Mouse (Mus musculus): ENCODE measurements around the gene Tbl1xr1. TPM values are rescaled to one million over a fixed set of nuclear protein-coding genes. Genes with fewer than 3 reads are reported as not detected.

Gene Tbl1xr1
- polyA plus RNA-seq, 1 experiment: 14.9 TPM

GRCm38 (mm10) chr3:22142846-22143641 lies 66.6 kb downstream of the Tbl1xr1 start:
- no peak for DNase-seq (ENCODE audit: low read depth)

- no peak for DNase-seq (ENCODE audit: low read depth)
Measured at GRCm38 (mm10) chr3:22144255-22144654, 67.8 kb downstream of the Tbl1xr1 start.

GRCm38 (mm10) chr3:22147433-22147927 lies 71.0 kb downstream of the Tbl1xr1 start:
- DNase-seq (ENCODE audit: low read depth): no peak

- no peak for DNase-seq (ENCODE audit: low read depth)
Measured at GRCm38 (mm10) chr3:22148306-22148932, 72.0 kb downstream of the Tbl1xr1 start.

- DNase-seq (ENCODE audit: low read depth): no peak
Measured at GRCm38 (mm10) chr3:22150872-22151530, 74.5 kb downstream of the Tbl1xr1 start.

GRCm38 (mm10) chr3:22152773-22153172 lies 76.3 kb downstream of the Tbl1xr1 start:
- no peak for DNase-seq (ENCODE audit: low read depth)

- DNase-seq (ENCODE audit: low read depth): no peak
Measured at GRCm38 (mm10) chr3:22154522-22154921, 78.1 kb downstream of the Tbl1xr1 start.

GRCm38 (mm10) chr3:22156397-22156796 lies 79.9 kb downstream of the Tbl1xr1 start:
- no peak for DNase-seq (ENCODE audit: low read depth)

GRCm38 (mm10) chr3:22162948-22163347 lies 86.5 kb downstream of the Tbl1xr1 start:
- no peak for DNase-seq (ENCODE audit: low read depth)

- no peak for DNase-seq (ENCODE audit: low read depth)
Measured at GRCm38 (mm10) chr3:22167856-22168255, 91.4 kb downstream of the Tbl1xr1 start.

GRCm38 (mm10) chr3:22168432-22168831 lies 92.0 kb downstream of the Tbl1xr1 start:
- DNase-seq (ENCODE audit: low read depth): no peak

GRCm38 (mm10) chr3:22171526-22171925 lies 95.1 kb downstream of the Tbl1xr1 start:
- no peak for DNase-seq (ENCODE audit: low read depth)

- no peak for DNase-seq (ENCODE audit: low read depth)
Measured at GRCm38 (mm10) chr3:22172410-22172809, 96.0 kb downstream of the Tbl1xr1 start.

GRCm38 (mm10) chr3:22173171-22173570 lies 96.7 kb downstream of the Tbl1xr1 start:
- DNase-seq (ENCODE audit: low read depth): no peak

GRCm38 (mm10) chr3:22174232-22174631 lies 97.8 kb downstream of the Tbl1xr1 start:
- DNase-seq (ENCODE audit: low read depth): no peak

GRCm38 (mm10) chr3:22180076-22180475 lies 103.6 kb downstream of the Tbl1xr1 start:
- no peak for DNase-seq (ENCODE audit: low read depth)

GRCm38 (mm10) chr3:22181026-22181425 lies 104.6 kb downstream of the Tbl1xr1 start:
- DNase-seq (ENCODE audit: low read depth): no peak

GRCm38 (mm10) chr3:22185265-22185664 lies 108.8 kb downstream of the Tbl1xr1 start:
- DNase-seq (ENCODE audit: low read depth): no peak

GRCm38 (mm10) chr3:22190498-22190897 lies 114.0 kb downstream of the Tbl1xr1 start:
- no peak for DNase-seq (ENCODE audit: low read depth)

- DNase-seq (ENCODE audit: low read depth): no peak
Measured at GRCm38 (mm10) chr3:22192931-22193330, 116.5 kb downstream of the Tbl1xr1 start.

- no peak for DNase-seq (ENCODE audit: low read depth)
Measured at GRCm38 (mm10) chr3:22194185-22194856, 117.9 kb downstream of the Tbl1xr1 start.

- no peak for DNase-seq (ENCODE audit: low read depth)
Measured at GRCm38 (mm10) chr3:22198802-22199201, 122.3 kb downstream of the Tbl1xr1 start.
